Mouse (Mus musculus) C2C12 (cell line): ENCODE results near the gene Tekt2. TPM values are rescaled to one million over a fixed set of nuclear protein-coding genes. Genes with fewer than 3 reads are reported as not detected.
A peak's percentile ranks its signal among the peaks of the same experiment; 100 is the strongest.

ENCODE experiments used
- H3K27me3 ChIP-seq: one replicate; pipeline ENCODE4 v1.6.1; 2011; ENCODE audit not compliant: control insufficient read depth, insufficient read depth, insufficient read length
- H3K36me3 ChIP-seq: one replicate; pipeline ENCODE4 v1.6.1; 2011; ENCODE audit not compliant: control insufficient read depth, insufficient read depth
- H3K4me3 ChIP-seq: one replicate; pipeline ENCODE4 v1.5.1; 2011; ENCODE audit warnings: mild to moderate bottlenecking, control low read depth; ENCODE audit not compliant: poor library complexity, insufficient read depth, severe bottlenecking
- H3K79me2 ChIP-seq: one replicate; pipeline ENCODE4 v1.6.1; 2011; ENCODE audit not compliant: control insufficient read depth, insufficient read depth
- H3K79me3 ChIP-seq: one replicate; pipeline ENCODE4 v1.6.1; 2011; ENCODE audit warnings: low read depth, control low read depth
- H3ac ChIP-seq: one replicate; pipeline ENCODE3; 2011; ENCODE audit warnings: low read depth; ENCODE audit not compliant: control insufficient read depth, insufficient read length
- CEBPB ChIP-seq: IDR thresholded peaks from one replicate; pipeline ENCODE4 v1.6.1; 2011; ENCODE audit warnings: low read depth, mild to moderate bottlenecking, control low read depth, moderate library complexity
- CTCF ChIP-seq: IDR thresholded peaks from one replicate; pipeline ENCODE4 v1.5.1; 2011; ENCODE audit not compliant: control insufficient read depth, insufficient read depth, insufficient read length
- FOSL1 ChIP-seq: IDR thresholded peaks from one replicate; pipeline ENCODE4 v1.8.0; 2011; ENCODE audit warnings: mild to moderate bottlenecking, low read length; ENCODE audit not compliant: poor library complexity, insufficient read depth, severe bottlenecking
- MAX ChIP-seq: IDR thresholded peaks from one replicate; pipeline ENCODE4 v1.6.1; 2011; ENCODE audit warnings: mild to moderate bottlenecking, control low read depth
- MYOD1 ChIP-seq: IDR thresholded peaks from one replicate; pipeline ENCODE4 v1.6.1; 2011; ENCODE audit warnings: low read depth; ENCODE audit not compliant: control insufficient read depth, insufficient read length
- MYOG ChIP-seq: IDR thresholded peaks from one replicate; pipeline ENCODE4 v1.6.1; 2011; ENCODE audit not compliant: control insufficient read depth, insufficient read length; ENCODE audit errors: extremely low read depth
- USF1 ChIP-seq: IDR thresholded peaks from one replicate; pipeline ENCODE4 v1.6.1; 2011; ENCODE audit warnings: low read depth, mild to moderate bottlenecking, control low read depth, moderate library complexity
- polyA plus RNA-seq: library from polyadenylated mRNA; unstranded; fragments of >200 nt; fragmentation: generic; extraction: Trizol; gene quantifications from one replicate; pipeline ENCODE4 v1.2.1, GENCODE M21; 2012; ENCODE audit warnings: missing spikeins

The Tekt2 gene
- polyA plus RNA-seq, 1 experiment, result 0.40 TPM

- H3K27me3 ChIP-seq, result no peaks in the 10 kb centered on the region
- no peak overlapping the region for H3K4me3 ChIP-seq
- TF ChIP-seq FOSL1, result no peak
- no peak for TF ChIP-seq CTCF
- TF ChIP-seq MYOG, result no peak
- TF ChIP-seq MYOD1, result no peak
- no peak for TF ChIP-seq USF1
- TF ChIP-seq MAX, result no peak
- no peak for TF ChIP-seq CEBPB
Observed at GRCm38 (mm10) chr4:126331751-126332150, 6.3 kb upstream of the Tekt2 start.

DNA sequence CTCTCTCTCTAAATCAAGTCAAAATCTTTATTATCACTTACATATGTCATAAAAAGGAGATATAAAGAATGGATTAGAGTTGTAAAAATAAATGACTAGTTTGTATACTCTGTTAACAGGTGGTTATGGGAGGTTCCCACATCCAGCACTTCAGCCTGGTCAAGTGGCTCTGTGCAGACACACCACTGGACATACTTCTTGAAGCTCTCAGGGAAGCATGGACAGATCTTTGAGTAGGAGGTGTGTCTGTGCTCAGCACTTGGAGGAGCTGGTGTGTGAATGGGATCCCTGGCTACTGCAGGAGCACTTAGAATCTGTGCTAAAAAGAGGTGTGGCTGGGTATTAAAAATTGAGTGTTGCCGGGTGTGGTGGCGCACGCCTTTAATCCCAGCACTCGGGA lies 4.8 kb upstream of the Tekt2 start:
- no peaks in the 10 kb centered on the region for H3K79me3 ChIP-seq

More at GRCm38 (mm10) chr4:126331751-126332150, 6.3 kb upstream of the Tekt2 start:
- H3K79me3 ChIP-seq, result no peaks in the 10 kb centered on the region
- H3K79me2 ChIP-seq, result no peaks in the 10 kb centered on the region
- peaks cover 4% of the 10 kb centered on the region for H3K36me3 ChIP-seq
- H3ac ChIP-seq, result no peak overlapping the region

DNA sequence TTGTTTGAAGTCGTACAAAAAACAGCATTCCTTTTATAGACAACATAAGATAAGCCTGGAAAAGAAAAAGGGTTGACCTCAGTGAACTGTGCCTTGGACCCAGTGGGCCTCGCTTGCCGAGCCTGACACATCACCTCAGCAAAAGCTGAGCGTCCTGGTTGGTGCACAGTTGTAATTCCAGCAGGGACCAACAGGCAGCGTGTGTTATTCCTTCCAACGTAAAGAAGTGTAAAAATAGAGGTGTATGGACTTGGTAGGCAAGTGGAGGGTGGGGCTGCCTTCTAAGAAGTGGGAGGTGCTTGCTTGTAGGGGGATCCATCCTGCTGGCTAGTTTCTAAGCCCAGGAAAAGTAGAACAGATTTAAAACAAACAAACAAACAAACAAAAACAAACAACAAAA lies 548 bp upstream of the Tekt2 start:
- no peak overlapping the region for H3ac ChIP-seq
- no peaks in the 10 kb centered on the region for H3K36me3 ChIP-seq
- H3K79me2 ChIP-seq, result peaks cover 2% of the 10 kb centered on the region
- TF ChIP-seq FOSL1 (no peak), MYOD1 (no peak), MYOG (no peak), MAX (no peak), USF1 (no peak), CTCF (no peak), CEBPB (no peak)
- H3K4me3 ChIP-seq, result no peak overlapping the region
- H3K27me3 ChIP-seq, result no peaks in the 10 kb centered on the region
- no peaks in the 10 kb centered on the region for H3K79me3 ChIP-seq

More for the DNA sequence above, 4.8 kb upstream of the Tekt2 start:
- TF ChIP-seq MYOG (no peak), FOSL1 (no peak), CTCF (no peak), MYOD1 (no peak), MAX (no peak), USF1 (no peak), CEBPB (no peak)
- H3ac ChIP-seq, result no peak overlapping the region
- no peaks in the 10 kb centered on the region for H3K27me3 ChIP-seq
- H3K36me3 ChIP-seq, result no peaks in the 10 kb centered on the region
- no peak overlapping the region for H3K4me3 ChIP-seq
- H3K79me2 ChIP-seq, result no peaks in the 10 kb centered on the region

DNA sequence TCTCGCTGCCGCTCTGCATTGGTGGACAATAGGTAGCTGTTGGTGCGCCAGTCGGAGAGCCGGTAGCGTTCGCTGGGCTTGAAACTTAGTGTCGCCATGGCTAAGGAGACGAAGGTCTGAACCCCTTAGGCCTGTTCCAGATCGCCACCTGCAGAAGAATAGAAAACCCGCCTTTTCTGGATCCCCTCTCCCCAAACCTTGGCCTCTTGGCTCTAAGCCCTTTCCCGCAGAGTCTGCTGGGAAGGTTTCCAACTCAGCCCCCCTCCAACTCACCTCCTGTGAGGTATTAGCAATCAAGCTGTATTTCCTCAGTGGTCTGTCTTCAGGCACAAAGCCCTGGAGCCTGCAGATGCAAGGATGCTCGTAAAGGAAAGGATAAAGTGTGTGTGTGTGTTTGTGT lies 627 bp downstream of the Tekt2 start:
- Histone ChIP-seq H3K79me2 (peaks cover 13% of the 10 kb centered on the region), H3K27me3 (no peaks in the 10 kb centered on the region), H3ac (no peak overlapping the region), H3K79me3 (peaks cover 5% of the 10 kb centered on the region), H3K4me3 (no peak overlapping the region), H3K36me3 (no peaks in the 10 kb centered on the region)
- no peak for TF ChIP-seq MYOG

GRCm38 (mm10) chr4:126322646-126323045 lies 2.8 kb downstream of the Tekt2 start:
- peaks cover 8% of the 10 kb centered on the region for H3K36me3 ChIP-seq
- H3K27me3 ChIP-seq, result no peaks in the 10 kb centered on the region
- no peak overlapping the region for H3ac ChIP-seq
- TF ChIP-seq MYOG (no peak), USF1 (no peak), MYOD1 (no peak), MAX (no peak), FOSL1 (no peak), CTCF (no peak), CEBPB (no peak)
- peaks cover 25% of the 10 kb centered on the region for H3K79me2 ChIP-seq
- peaks cover 5% of the 10 kb centered on the region for H3K79me3 ChIP-seq
- no peak overlapping the region for H3K4me3 ChIP-seq

GRCm38 (mm10) chr4:126321854-126322511 lies 3.5 kb downstream of the Tekt2 start:
- Histone ChIP-seq H3K36me3 (peaks cover 11% of the 10 kb centered on the region), H3K79me2 (peaks cover 25% of the 10 kb centered on the region), H3K4me3 (peak overlapping the region; percentile 59), H3ac (no peak overlapping the region), H3K79me3 (peaks cover 5% of the 10 kb centered on the region), H3K27me3 (no peaks in the 10 kb centered on the region)
- TF ChIP-seq MYOD1 (no peak), CEBPB (no peak), CTCF (no peak), FOSL1 (no peak), USF1 (no peak)
